Mouse (Mus musculus): ENCODE results near the gene Meiob. TPM values are rescaled to one million over a fixed set of nuclear protein-coding genes. Genes with fewer than 3 reads are reported as not detected.

Meiob gene
- polyA plus RNA-seq, 1 experiment from 2014 or later: 0.10 TPM

DNA sequence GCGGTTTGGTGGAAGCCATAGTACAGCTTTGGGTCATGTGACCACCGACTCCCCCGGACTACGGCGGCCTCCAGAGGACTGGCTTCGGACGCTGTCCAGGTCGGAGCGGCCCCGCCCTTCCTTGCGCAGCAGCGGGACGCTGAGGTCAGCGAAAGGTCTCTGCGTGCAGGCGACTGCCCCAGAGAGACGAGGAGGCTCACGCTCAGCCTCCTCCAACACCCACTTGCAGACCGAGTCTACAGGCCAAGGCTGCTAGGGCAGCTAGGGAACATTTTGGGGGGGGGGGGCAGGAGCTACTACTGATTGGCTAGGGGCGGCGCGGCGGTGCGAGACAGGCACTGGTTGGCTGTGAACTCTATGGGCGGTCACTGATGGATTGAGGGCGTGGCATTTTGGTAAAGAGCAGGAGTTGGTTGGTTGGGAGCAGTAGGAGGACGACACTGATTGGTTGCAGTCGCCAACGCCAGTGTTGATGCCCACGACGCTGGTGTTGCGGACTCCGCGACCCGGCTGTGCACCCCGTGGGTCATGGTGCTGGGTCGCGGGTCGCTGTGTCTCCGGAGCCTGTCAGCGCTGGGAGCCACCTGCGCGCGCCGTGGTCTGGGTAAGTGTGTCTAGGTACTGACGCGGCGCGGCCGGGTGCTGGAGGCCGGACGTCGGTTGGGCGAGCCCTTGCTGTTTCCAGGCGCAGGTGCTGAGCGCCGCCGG, 46.1 kb downstream of the Meiob start, which contains the start of gene Fahd1:
Gene Fahd1, minus strand, starts transcription at position 300 of the 708 bp plus-strand sequence.
- Histone ChIP-seq H3K4me2 (replicated peaks; ENCODE audit: low read depth) (peak within 1 kb of the TSS; percentile 90), H3K4me1 (replicated peaks; ENCODE audit: control insufficient read depth, insufficient read depth, low read length) (no peaks in the 10 kb centered on the region), H3K9me3 (ENCODE audit: control insufficient read depth) (no peaks in the 10 kb centered on the region), H3K4me3 (ENCODE audit: low read depth, low read length) (peak within 1 kb of the TSS; percentile 66), H3K9ac (ENCODE audit: low read depth, low read length) (peak within 1 kb of the TSS; percentile 68), H3K36me3 (ENCODE audit: control insufficient read depth, insufficient read depth) (peaks cover 24% of the 10 kb centered on the region), H3K27ac (ENCODE audit: low read depth, low read length) (peak within 1 kb of the TSS; percentile 91), H3K27me3 (replicated peaks; ENCODE audit: control insufficient read depth, insufficient read depth, low read length) (no peaks in the 10 kb centered on the region)
- peak; percentile 62 for TF ChIP-seq CTCF (IDR thresholded peaks at IDR 0.05; ENCODE audit: low read depth)
- under 1% methylated on average over 58 of the region's 58 CpGs for WGBS
- peak; percentile 94 for ATAC-seq

DNA sequence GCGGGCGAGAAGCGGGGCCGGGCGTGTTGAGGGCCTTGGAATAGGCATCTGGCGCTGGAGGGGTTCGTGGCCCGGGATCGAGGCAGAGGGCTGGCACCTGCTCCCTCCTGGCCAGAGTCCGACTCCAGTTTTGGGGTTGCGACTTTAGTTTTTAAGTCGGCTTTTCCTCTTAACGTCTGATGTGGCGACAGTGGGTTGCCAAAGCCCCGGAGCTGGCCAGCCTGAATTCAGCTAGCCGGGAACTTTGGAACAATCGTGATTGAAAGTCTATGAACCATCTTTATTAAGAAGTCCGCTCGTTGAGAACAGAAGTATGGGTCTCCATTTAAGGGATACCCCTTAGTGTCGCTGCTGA, 46.7 kb downstream of the Meiob start:
- Histone ChIP-seq H3K27me3 (replicated peaks; ENCODE audit: control insufficient read depth, insufficient read depth, low read length) (no peaks in the 10 kb centered on the region), H3K36me3 (ENCODE audit: control insufficient read depth, insufficient read depth) (peaks cover 29% of the 10 kb centered on the region), H3K9ac (ENCODE audit: low read depth, low read length) (peak overlapping the region; percentile 68), H3K4me1 (replicated peaks; ENCODE audit: control insufficient read depth, insufficient read depth, low read length) (no peaks in the 10 kb centered on the region), H3K27ac (ENCODE audit: low read depth, low read length) (peak overlapping the region; percentile 91), H3K4me2 (replicated peaks; ENCODE audit: low read depth) (peak overlapping the region; percentile 90), H3K9me3 (ENCODE audit: control insufficient read depth) (no peaks in the 10 kb centered on the region), H3K4me3 (ENCODE audit: low read depth, low read length) (peak overlapping the region; percentile 66)
- no peak for ATAC-seq
- TF ChIP-seq CTCF (IDR thresholded peaks at IDR 0.05; ENCODE audit: low read depth): no peak
- 1% methylated on average over 20 of the region's 20 CpGs for WGBS

DNA sequence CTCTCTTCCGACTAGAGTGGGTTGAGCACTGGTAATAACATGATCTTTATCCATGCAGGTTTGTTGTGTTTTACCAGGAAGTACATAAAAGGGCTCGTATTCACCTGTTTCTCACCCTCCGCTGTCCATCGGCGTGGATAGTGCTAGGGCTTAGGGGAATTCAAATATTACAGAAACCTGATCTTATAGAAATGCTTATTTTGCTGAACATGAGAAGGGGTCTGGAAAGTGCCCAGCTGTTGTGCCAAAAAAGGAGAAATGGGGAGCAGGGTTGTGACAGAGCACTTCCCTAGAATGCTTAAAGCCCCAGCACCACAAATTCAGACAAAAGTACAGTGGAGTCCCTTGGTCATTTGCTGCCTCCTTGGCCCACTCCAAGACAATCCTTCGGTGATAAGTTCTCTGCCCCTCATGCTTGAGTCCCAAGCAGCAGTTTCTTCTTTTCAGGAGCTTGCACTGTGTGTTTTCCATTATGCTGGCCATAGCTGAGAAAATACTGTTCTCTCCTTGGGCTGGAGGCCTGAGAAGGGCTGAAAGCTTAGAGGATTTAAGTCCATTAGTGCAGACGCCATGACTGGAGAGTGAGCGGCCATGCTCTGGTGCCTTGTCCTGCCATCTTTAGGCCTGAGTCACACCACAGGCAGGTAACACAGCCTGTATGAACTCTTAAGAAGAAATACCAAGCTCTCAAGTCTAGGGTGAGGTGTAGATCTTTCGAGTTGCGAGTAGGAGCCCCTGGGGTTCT, 47.5 kb downstream of the Meiob start:
- no peak for ATAC-seq
- peak overlapping the region; percentile 66 for H3K4me3 ChIP-seq (ENCODE audit: low read depth, low read length)
- no peaks in the 10 kb centered on the region for H3K9me3 ChIP-seq (ENCODE audit: control insufficient read depth)
- H3K4me1 ChIP-seq (replicated peaks; ENCODE audit: control insufficient read depth, insufficient read depth, low read length): no peaks in the 10 kb centered on the region
- 62% methylated on average over 10 of the region's 10 CpGs for WGBS
- H3K36me3 ChIP-seq (ENCODE audit: control insufficient read depth, insufficient read depth): peaks cover 37% of the 10 kb centered on the region
- H3K4me2 ChIP-seq (replicated peaks; ENCODE audit: low read depth): peak overlapping the region; percentile 90
- no peak overlapping the region for H3K27ac ChIP-seq (ENCODE audit: low read depth, low read length)
- peak overlapping the region; percentile 23; the same call in 1 of the 2 replicates for H3K9ac ChIP-seq (ENCODE audit: low read depth, low read length)
- H3K27me3 ChIP-seq (replicated peaks; ENCODE audit: control insufficient read depth, insufficient read depth, low read length): no peaks in the 10 kb centered on the region
- TF ChIP-seq CTCF (IDR thresholded peaks at IDR 0.05; ENCODE audit: low read depth): no peak

DNA sequence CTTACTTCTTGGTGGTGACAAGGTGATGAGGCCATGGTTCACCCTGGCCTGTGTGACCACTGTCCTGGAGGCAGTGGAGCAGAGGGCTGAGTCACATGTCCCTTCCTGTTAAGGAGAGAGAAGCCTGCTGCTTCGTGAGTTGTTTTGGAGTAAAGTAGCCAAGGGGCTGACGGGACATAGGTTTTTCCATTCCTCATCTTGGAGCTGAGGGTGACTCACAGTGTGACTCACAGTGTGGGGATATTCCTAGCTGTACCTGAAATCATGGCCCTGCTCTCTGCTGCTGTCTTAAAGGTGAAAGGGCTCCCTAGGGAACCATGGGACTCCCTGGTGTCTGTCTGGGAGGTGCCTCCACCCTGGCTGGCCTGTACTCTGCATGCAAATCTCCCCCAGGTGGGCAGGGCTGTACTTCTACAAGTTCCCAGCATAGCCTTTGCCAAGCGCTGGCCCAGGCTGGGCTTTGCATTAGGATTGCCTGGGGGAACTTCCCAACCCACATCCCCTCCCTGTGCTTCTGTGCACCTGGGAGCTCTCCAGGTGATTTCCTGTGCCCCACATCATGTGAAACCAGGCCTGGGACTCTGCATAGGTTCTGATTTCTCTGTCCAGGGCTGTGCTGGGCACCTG, 51.9 kb downstream of the Meiob start:
- H3K4me1 ChIP-seq (replicated peaks; ENCODE audit: control insufficient read depth, insufficient read depth, low read length): no peaks in the 10 kb centered on the region
- peak; percentile 29; the same call in 1 of the 2 replicates for ATAC-seq
- no peak for TF ChIP-seq CTCF (IDR thresholded peaks at IDR 0.05; ENCODE audit: low read depth)
- WGBS: 79% methylated on average over 3 of the region's 3 CpGs
- H3K9ac ChIP-seq (ENCODE audit: low read depth, low read length): no peak overlapping the region
- H3K9me3 ChIP-seq (ENCODE audit: control insufficient read depth): no peaks in the 10 kb centered on the region
- no peaks in the 10 kb centered on the region for H3K27me3 ChIP-seq (replicated peaks; ENCODE audit: control insufficient read depth, insufficient read depth, low read length)
- peak overlapping the region; percentile 5; the same call in 1 of the 2 replicates for H3K27ac ChIP-seq (ENCODE audit: low read depth, low read length)
- H3K36me3 ChIP-seq (ENCODE audit: control insufficient read depth, insufficient read depth): peaks cover 75% of the 10 kb centered on the region
- H3K4me2 ChIP-seq (replicated peaks; ENCODE audit: low read depth): no peak overlapping the region
- no peak overlapping the region for H3K4me3 ChIP-seq (ENCODE audit: low read depth, low read length)

DNA sequence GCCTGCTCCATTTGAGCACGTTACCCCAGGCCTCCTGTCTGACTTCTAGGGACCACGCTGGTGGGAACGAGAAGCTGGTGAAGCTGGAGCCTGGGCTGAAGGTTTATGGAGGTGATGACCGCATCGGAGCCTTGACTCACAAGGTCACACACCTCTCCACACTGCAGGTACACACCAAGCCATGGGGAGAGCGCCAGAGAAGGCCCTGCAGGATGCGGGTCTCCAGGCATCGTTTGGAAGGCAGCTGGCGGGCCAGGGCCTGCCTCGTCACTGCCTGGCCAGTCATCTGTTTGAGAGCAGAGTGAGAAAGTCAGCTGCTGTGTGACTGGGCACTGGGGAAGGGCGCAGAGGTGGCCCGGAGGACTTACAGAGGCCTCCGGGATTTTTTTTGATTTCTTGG, 52.5 kb downstream of the Meiob start:
- Histone ChIP-seq H3K4me2 (replicated peaks; ENCODE audit: low read depth) (no peak overlapping the region), H3K9me3 (ENCODE audit: control insufficient read depth) (no peaks in the 10 kb centered on the region), H3K36me3 (ENCODE audit: control insufficient read depth, insufficient read depth) (peaks cover 81% of the 10 kb centered on the region), H3K9ac (ENCODE audit: low read depth, low read length) (no peak overlapping the region), H3K4me3 (ENCODE audit: low read depth, low read length) (no peak overlapping the region), H3K27me3 (replicated peaks; ENCODE audit: control insufficient read depth, insufficient read depth, low read length) (no peaks in the 10 kb centered on the region), H3K4me1 (replicated peaks; ENCODE audit: control insufficient read depth, insufficient read depth, low read length) (no peaks in the 10 kb centered on the region), H3K27ac (ENCODE audit: low read depth, low read length) (no peak overlapping the region)
- 88% methylated on average over 13 of the region's 13 CpGs for WGBS
- no peak for ATAC-seq
- TF ChIP-seq CTCF (IDR thresholded peaks at IDR 0.05; ENCODE audit: low read depth): no peak

DNA sequence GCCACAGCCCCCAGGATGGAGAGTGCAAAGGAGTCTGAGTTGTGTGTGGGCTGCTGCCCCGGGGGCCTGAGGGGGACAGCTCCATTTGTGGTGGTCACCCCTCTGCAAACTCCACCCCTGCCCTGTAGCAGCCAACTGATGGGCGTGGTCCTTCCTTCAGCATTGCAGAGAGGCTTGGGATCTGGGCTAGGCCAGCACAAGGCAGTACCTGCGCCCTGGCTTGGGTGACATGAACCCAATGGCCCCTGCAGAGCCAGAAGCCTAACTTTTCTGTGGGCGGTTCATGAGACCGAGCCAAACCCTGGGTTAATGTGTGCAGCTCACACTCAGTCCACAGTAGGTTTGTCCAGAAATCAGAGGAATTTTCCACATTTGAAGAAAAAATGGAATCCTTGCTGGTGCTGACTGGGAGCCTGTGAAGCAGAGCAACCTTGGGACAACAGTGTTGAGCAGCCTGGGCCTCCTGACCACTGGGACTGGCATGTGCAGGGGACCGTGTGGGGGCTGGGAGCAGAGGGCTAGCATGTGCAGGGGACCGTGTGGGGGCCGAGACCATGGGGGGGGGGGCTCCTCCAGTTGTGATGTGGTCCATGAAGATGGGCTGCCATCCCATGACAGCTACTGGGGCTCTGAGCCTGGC, 53.9 kb downstream of the Meiob start:
- Histone ChIP-seq H3K36me3 (ENCODE audit: control insufficient read depth, insufficient read depth) (peaks cover 92% of the 10 kb centered on the region), H3K4me3 (ENCODE audit: low read depth, low read length) (no peak overlapping the region), H3K4me2 (replicated peaks; ENCODE audit: low read depth) (no peak overlapping the region), H3K27ac (ENCODE audit: low read depth, low read length) (no peak overlapping the region), H3K9me3 (ENCODE audit: control insufficient read depth) (no peaks in the 10 kb centered on the region), H3K4me1 (replicated peaks; ENCODE audit: control insufficient read depth, insufficient read depth, low read length) (no peaks in the 10 kb centered on the region), H3K27me3 (replicated peaks; ENCODE audit: control insufficient read depth, insufficient read depth, low read length) (no peaks in the 10 kb centered on the region), H3K9ac (ENCODE audit: low read depth, low read length) (no peak overlapping the region)
- no peak for TF ChIP-seq CTCF (IDR thresholded peaks at IDR 0.05; ENCODE audit: low read depth)
- 75% methylated on average over 8 of the region's 8 CpGs for WGBS
- no peak for ATAC-seq
